Comparison of ENCODE assay signal across 14 mouse cellular contexts in the genomic region with DNA sequence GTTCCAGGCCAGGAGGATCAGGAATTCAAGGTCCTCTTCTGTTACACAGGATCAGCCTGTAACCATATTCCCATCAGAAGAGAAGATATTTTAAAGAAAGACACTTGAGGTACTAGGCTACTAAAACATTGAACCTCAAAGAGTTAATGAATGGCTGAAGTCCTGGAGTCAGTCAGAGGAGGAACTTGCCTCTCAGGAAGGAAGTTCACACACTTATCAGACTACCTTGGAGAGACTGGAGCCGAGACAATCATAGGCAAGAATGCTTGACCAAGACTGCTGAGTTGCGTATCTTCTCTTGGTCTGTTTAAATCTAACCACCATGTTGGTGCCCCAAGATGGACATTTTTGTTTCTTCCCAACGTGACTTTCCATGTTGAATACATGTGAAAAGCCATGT.
"Had no signal": no experiment of that assay in that cellular context is flagged by ENCODE, and none has a peak within 500 bp of the region (broad histone marks: within the 10 kb centered on the region; RNA-seq: fewer than 3 reads in every experiment).

No protein-coding gene starts in this region.

- H3K9me3 ChIP-seq: lung, embryonic 15.5 days; megakaryocyte, embryonic 14.5 days; midbrain, embryonic 13.5 days; midbrain, embryonic 15.5 days; neural tube, embryonic 12.5 days; stomach, embryonic 15.5 days had no signal

- H3K4me2 ChIP-seq: midbrain, embryonic 11.5 days; midbrain, embryonic 13.5 days; midbrain, embryonic 15.5 days; neural tube, embryonic 12.5 days; stomach, embryonic 15.5 days had no signal

- H3K9ac ChIP-seq: lung, embryonic 15.5 days; midbrain, embryonic 13.5 days; midbrain, embryonic 15.5 days; neural tube, embryonic 12.5 days; stomach, embryonic 15.5 days had no signal

- H3K27ac ChIP-seq: lung, embryonic 15.5 days; midbrain, embryonic 13.5 days; midbrain, embryonic 15.5 days; neural tube, embryonic 12.5 days; stomach, embryonic 15.5 days had no signal

- H3K4me3 ChIP-seq: lung, embryonic 15.5 days; megakaryocyte, embryonic 14.5 days; midbrain, embryonic 13.5 days; midbrain, embryonic 15.5 days; neural tube, embryonic 12.5 days; stomach, embryonic 15.5 days had no signal

- H3K4me1 ChIP-seq: midbrain, embryonic 13.5 days; midbrain, embryonic 15.5 days; neural tube, embryonic 12.5 days had no signal

- H3K36me3 ChIP-seq: lung, embryonic 15.5 days; midbrain, embryonic 13.5 days; midbrain, embryonic 15.5 days; neural tube, embryonic 12.5 days; stomach, embryonic 15.5 days had no signal

- DNase-seq: lung, adult 2 months; lung, postnatal 14 days; lung, postnatal 36 days; right cerebral cortex, postnatal 14 days; thymus, adult 18-20 months; thymus, postnatal 14 days; thymus, postnatal 36 days had no signal

- ATAC-seq: midbrain, embryonic 13.5 days; midbrain, embryonic 15.5 days had no signal

- H3K27me3 ChIP-seq: lung, embryonic 15.5 days; midbrain, embryonic 13.5 days; midbrain, embryonic 15.5 days; neural tube, embryonic 12.5 days; stomach, embryonic 15.5 days had no signal
